Mouse (Mus musculus): Measurements from ENCODE around the gene Poldip3.

Gene Poldip3

GRCm38 (mm10) chr15:83083530-83083929 is 65.7 kb downstream of the Poldip3 start:
- no peak for DNase-seq
